Mouse (Mus musculus) cerebellum, adult 9-10 months (tissue): ENCODE measurements around the gene Slc2a9.
A peak's percentile ranks its signal among the peaks of the same experiment; 100 is the strongest.

Experiments
- DNase-seq: peaks from one replicate; pipeline ENCODE4 v3.0.0; 2022

Slc2a9 gene

GRCm38 (mm10) chr5:38502992-38503391 is at the start of gene Slc2a9:
Gene Slc2a9, minus strand, starts transcription at chr5:38503143.
- DNase-seq, result no peak

DNA sequence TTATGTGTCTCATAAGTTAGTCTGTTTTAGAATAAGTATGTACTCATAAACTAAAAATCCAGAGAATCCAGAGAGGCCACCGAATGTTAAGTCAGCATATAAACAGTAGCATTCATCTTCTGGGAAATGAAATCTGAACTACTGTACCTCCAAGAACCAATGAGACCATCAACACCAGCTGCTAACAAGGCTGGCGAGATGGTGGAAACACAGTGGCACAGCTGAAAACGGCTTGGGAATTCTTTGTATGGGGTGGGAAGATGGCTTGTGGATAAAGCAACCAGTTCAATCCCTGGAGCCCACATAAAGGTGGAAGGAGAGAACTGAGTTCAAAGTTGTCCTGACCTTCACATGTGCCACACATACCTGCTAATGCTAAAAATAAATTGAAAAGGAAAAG is 49.7 kb upstream of the Slc2a9 start:
- DNase-seq, result no peak

- peak; percentile 6 for DNase-seq
These were observed 47.4 kb upstream of the Slc2a9 start for GRCm38 (mm10) chr5:38550221-38550768.

DNA sequence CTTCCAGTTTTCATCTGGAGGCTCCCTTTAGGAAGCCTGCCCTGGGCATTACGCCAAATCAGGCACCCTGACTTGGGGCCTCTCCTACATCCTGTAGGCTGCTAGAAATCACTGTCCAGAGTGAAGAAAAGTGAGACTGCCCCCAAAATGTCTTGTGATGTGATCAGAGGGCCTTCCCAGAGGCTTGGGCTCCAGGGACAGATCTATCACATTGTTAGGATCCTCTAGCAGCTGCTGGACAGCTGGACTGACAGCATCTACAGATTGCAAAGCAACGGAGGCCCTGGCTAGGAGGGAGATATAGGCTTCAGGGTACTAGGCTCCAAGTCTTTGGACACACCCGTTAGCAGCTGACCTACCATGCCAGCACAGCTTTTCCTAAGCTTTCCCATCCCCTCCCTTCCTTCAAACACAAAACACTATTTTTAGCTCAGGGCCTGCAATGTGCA is 46.5 kb upstream of the Slc2a9 start:
- peak; percentile 8 for DNase-seq

DNA sequence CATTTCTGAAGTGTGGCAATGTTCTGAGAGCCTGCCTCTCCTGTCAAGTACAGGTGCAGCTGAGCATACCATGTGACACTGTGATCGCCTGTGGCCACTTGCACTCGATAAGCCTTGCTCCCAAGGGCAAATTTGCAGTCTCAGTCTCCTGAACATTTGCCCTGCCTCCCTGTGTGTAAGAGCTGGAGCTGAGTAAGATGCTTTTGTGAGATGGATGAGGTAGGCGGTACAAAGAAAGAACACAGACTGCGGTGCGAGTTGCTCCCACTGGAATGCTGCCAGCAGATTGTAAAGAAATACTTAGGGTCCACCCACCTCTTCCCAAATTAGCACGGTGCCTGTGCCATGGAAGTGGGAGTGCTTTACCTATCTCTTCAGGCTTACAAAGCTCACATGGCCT is 44.4 kb upstream of the Slc2a9 start:
- peak; percentile 20 for DNase-seq

DNA sequence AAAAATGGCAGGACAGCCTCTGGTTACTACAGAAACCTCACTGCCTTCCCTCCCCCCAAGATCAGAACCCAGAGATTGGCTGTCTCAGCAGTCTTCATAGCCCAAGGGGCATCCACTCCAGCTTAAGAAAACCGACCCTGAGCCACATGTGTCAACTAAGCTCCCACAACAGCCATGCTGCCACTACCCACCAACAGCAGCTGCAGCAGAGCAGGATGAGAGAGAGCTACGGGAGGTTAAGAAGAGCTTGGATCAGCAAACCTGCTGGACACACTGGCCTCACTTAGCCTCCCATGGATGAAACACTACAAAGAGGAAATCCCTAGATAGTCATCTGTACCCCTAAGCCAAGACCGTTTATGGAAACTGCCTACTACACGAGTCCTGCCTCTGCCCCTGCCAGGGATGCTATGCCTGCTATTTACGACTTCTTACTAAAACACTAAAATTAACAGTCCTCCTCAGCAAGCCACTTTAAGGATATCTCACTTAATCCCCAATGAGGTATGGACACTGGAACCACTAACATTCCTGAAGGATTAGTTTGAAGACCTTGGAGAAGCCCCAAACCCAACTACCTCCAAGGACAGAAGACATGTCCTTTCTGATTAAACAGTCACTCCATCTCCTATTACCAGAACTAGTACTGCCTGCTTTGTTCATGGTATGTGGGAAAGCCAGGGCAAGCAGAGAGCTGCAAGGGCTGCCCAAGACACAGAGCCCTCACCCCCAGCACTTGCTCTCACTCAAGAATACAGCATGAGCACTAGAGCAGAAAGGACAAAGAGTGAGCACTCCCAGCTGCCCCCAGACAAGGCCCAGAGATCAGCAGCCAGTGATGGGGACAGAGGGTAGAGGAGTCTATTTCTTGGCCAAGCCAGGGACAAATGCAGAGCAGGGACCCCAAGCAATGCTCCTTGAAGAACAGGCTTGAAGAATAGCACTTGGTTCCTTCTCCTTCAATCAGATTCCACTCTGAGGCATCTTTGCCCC is 41.8 kb upstream of the Slc2a9 start:
- DNase-seq, result no peak

DNA sequence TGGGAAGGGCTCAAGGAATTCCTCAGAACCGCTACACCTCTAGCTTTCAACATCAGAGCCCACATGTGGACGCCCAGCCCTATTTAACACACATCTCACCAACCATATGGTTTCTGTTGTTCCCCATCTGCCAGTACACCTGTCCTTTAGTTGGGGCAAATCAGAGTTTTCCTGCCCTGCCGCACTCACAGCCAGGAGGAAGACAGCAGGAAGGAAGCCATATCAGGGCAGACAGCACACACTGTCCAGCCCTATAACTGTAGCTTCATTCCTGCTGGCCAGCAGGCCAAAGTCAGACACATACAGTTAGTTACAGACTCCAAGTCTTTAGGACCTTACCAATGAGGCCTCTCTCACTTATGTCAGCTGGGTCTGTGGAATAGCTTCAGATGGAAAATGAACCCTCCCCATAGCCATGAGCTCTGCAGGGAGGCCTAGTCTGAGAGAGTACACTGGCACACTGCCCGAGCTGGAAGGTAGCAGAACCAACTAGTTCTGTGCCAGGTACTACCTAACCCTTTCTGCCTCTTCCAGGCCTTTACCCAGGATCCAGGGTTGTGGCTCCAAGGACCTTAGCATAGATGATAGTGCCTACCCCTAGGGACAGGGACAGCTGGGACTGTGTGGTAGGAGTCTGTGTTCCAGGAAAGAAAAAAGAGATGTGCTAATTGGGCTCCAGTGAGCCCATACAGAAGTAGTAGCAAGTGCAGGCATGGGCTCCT is 40.7 kb upstream of the Slc2a9 start:
- peak; percentile 90 for DNase-seq

GRCm38 (mm10) chr5:38541728-38542127 is 38.8 kb upstream of the Slc2a9 start:
- no peak for DNase-seq

DNA sequence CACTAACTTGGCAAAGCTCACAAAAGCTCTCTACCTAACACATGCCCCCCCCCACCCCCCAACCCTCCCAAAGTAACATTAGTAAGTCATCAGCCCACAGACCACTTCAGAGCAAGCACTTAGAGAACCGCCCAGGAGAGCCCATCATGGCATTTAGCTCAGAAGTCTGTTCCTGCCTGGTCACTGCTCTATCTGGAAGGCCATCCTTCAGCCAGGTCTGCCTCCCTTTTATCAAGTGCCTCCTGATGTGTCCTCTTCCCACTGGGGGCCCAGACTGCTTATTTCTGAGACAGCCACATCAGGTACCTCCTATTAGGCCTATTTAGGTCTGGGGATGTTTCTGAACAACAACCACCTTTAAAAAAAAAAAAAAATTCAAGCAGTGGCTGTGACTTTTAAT is 38.0 kb upstream of the Slc2a9 start:
- DNase-seq, result no peak

GRCm38 (mm10) chr5:38538508-38538907 is 35.6 kb upstream of the Slc2a9 start:
- DNase-seq, result no peak

GRCm38 (mm10) chr5:38537845-38538244 is 34.9 kb upstream of the Slc2a9 start:
- peak; percentile 17 for DNase-seq

GRCm38 (mm10) chr5:38536822-38537221 is 33.9 kb upstream of the Slc2a9 start:
- peak; percentile 6 for DNase-seq

DNA sequence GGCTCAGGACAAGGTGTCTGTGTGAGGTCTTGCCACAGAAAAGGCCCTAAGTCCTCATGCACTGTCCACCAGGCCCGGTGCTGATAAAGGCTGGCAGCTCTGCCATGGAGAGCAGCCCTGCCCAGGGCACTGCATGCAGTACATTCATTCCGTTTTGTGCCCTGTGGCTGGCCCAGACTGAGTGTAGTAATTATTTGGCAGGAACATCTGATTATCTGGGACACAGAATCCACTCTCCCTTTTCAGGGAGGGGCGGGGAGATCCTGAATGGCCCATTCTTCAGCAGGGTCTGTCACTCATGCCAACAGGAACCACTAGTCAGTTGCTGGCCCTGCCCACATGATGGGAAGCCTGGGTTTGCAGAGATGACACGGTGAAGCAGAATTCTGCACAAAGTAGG is 29.1 kb upstream of the Slc2a9 start:
- peak; percentile 94 for DNase-seq

DNA sequence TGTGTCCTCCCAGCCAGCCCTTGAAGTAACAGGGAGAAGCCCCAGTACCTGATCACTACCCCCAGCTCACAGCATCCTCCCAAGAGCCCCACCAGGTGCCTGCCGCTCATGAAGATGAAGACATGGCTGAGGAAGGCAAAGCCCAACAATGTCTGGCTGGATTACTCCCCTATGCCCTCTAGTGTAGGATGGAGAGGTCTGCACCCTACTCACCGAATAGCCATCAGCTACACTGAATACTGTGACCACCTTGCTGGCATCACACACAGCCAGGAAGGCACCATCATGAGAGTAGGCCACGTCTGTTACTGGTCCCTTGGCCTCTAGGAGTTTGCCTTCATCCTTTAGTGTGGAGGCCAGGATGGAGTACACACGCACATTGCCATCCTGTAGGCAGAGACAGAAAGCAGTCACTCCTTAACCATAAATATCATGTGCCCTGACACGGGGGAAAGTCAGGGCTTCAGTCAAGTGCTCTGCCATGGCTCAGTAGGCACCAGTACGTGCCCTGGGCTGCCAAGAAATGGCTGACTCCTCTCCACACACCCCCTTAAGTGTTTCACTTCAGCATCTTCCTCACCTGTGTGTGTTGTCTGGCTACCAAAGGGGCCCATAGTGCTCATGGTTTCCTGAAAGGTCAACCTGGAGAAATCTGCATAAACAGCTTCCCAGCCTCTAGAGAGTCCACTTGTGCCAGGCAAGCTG is 26.9 kb upstream of the Slc2a9 start:
- DNase-seq, result peak; percentile 36

- no peak for DNase-seq
These were observed 20.0 kb upstream of the Slc2a9 start for GRCm38 (mm10) chr5:38522977-38523376.

DNA sequence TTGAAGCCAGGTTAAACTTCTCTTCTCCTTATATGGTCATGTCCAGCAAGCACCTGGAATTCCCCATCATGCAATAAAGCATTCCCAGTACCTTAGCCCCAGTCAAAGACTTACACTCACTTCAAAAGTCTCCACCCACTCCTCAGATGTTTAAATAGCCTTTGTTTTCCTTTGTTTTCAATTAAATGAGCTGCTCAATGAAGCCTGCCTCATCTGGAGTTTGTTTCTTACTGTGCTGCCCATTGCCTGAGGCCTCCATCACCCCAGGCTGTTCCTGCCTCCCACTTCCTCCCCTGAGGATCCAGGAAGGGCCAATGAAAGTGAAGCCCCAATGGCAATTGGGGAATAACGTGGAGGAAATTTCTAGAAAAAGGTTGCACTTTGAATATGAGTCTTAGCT is 17.9 kb upstream of the Slc2a9 start:
- no peak for DNase-seq

GRCm38 (mm10) chr5:38516267-38516666 is 13.3 kb upstream of the Slc2a9 start:
- DNase-seq, result no peak

GRCm38 (mm10) chr5:38512991-38513390 is 10.0 kb upstream of the Slc2a9 start:
- DNase-seq, result no peak

GRCm38 (mm10) chr5:38509568-38509967 is 6.6 kb upstream of the Slc2a9 start:
- DNase-seq, result no peak

DNA sequence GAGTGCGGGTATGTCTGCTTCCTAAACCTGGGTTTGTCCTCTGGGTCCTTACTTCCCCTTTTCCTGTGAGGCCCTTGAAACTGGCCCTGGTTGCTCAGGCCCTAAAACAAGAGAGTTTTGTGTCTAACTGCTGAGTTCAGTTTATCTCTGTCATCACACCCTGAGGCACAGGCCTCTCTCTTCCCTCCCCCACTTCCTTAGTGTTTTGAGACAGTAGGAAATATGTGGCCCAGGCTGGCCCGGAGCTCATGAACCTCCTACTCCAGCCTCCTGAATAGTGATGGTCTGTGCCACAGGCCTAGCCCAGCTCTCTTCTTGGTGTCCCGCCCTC is 2.5 kb upstream of the Slc2a9 start:
- no peak for DNase-seq

DNA sequence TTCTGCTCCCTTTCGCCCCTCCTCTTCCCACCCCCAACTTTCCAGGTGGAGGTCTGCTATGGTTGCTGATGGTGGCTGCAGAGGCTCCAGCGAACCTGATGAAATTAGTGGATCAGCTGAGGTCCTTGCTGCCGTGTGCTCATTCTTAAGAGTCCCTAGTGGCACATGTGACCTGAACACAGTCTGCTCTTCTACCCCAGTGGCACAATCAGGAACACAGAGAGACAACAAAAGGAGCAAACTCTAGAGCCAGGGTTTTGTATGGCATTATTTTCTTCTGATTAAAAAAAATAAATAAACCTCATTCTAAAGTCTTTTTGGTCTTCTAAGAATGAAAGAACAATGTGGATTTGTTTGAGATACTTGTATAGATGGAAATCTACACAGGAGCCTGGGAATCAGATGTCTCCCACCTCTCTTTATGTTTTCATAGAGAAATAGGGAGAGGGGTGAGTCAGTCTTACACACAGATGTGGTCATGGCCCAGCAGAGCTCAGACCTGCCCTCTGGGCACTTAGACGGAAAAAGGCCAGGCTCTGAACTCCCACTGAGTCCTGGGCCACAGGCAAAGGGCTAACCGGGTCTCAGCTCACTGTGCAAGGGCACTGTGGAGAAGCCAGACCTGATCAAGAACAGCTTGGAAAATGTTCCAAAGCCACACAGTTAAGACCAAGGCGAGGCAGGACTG is 1.9 kb upstream of the Slc2a9 start:
- no peak for DNase-seq

DNA sequence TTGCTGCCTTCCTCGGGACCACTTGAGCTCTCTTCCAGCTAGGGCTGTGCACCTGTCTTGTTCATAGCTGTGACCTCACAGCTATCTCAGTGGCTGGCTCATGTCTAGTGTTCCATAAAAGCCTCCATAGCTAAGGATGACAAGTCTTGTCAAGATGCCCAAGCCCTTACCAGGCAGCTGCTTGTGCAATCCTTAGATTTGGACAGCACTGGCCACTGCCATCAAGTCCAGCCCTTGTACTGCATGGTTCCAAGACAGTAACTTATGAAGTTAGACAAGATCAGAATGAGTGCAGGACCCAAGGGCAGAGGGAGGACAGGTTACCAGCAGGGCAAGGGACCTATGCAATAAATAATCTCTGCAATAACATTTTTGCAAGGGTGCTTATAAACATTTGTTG is 1.2 kb upstream of the Slc2a9 start:
- no peak for DNase-seq

DNA sequence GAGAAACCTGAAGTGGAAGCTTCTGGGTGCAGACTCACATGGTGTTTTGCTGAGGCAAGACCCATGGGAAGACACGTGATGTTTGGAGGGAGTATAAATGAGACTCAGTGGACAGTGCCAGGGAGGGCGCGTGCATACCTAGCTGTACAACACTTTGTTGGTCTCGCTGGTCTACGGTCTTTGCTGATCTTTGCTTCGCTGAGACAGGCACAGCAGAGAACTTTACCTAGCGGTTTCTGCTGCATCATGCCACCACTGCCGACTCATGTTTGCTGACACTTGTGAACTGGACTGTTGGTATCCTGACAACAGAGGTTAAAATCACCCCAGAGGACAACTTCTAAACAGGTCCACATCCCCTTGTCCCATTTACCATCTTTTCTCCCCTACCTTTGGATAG is 2.9 kb downstream of the Slc2a9 start:
- no peak for DNase-seq
